25 mouse cellular contexts compared by ENCODE assay signal in genomic region chr5:112167790-112168189, GRCm38 (mm10).
"Had no signal": no experiment of that assay in that cellular context is flagged by ENCODE, and none has a peak within 500 bp of the region (broad histone marks: within the 10 kb centered on the region; RNA-seq: fewer than 3 reads in every experiment).

No protein-coding gene starts in this region.

- H3K27me3 ChIP-seq: intestine, embryonic 15.5 days; liver, embryonic 13.5 days had no signal

- DNase-seq: gastrocnemius, adult 2 months; gastrocnemius, postnatal 10 days; gastrocnemius, postnatal 25 days; heart, adult 2 months; heart, postnatal 10 days; heart, postnatal 4 days; kidney, adult 18-20 months; kidney, adult 8-10 months; kidney, postnatal 10 days; kidney, postnatal 25 days; kidney, postnatal 4 days; liver; liver, embryonic 13.5 days had no signal

- H3K9ac ChIP-seq: heart, embryonic 12.5 days; hindbrain, embryonic 14.5 days; intestine, embryonic 15.5 days; limb, embryonic 12.5 days; liver, embryonic 13.5 days had no signal

- ATAC-seq: hindbrain, embryonic 16.5 days; inflammation-experienced regulatory T-cells, adult 6 months; intestine, embryonic 15.5 days; intestine, postnatal 0 days had no signal

- H3K4me3 ChIP-seq: gastrocnemius, adult 2 months; heart, adult 2 months; heart, embryonic 10.5 days; heart, embryonic 12.5 days; intestine, embryonic 15.5 days; layer of hippocampus, adult 2 months; left cerebral cortex, adult 2 months; limb, embryonic 10.5 days; limb, embryonic 12.5 days; liver, embryonic 13.5 days had no signal

- H3K9me3 ChIP-seq: heart, embryonic 10.5 days; heart, embryonic 12.5 days; intestine, embryonic 15.5 days; limb, embryonic 10.5 days; limb, embryonic 12.5 days; liver, embryonic 13.5 days had no signal

- H3K4me1 ChIP-seq: heart, embryonic 12.5 days; intestine, embryonic 15.5 days; liver, embryonic 13.5 days had no signal

- H3K27ac ChIP-seq: gastrocnemius, adult 2 months; heart, adult 2 months; heart, embryonic 10.5 days; intestine, embryonic 15.5 days; layer of hippocampus, adult 2 months; left cerebral cortex, adult 2 months; limb, embryonic 10.5 days; limb, embryonic 12.5 days; liver, embryonic 13.5 days had no signal

- H3K36me3 ChIP-seq: heart, embryonic 10.5 days; heart, embryonic 12.5 days; intestine, embryonic 15.5 days; limb, embryonic 10.5 days; limb, embryonic 12.5 days; liver, embryonic 13.5 days had no signal

- H3K4me2 ChIP-seq: heart, embryonic 12.5 days; hindbrain, embryonic 14.5 days; intestine, embryonic 15.5 days; limb, embryonic 12.5 days; liver, embryonic 11.5 days; liver, embryonic 13.5 days had no signal
